ENCODE assay signal across 9 mouse cellular contexts in the genomic region with DNA sequence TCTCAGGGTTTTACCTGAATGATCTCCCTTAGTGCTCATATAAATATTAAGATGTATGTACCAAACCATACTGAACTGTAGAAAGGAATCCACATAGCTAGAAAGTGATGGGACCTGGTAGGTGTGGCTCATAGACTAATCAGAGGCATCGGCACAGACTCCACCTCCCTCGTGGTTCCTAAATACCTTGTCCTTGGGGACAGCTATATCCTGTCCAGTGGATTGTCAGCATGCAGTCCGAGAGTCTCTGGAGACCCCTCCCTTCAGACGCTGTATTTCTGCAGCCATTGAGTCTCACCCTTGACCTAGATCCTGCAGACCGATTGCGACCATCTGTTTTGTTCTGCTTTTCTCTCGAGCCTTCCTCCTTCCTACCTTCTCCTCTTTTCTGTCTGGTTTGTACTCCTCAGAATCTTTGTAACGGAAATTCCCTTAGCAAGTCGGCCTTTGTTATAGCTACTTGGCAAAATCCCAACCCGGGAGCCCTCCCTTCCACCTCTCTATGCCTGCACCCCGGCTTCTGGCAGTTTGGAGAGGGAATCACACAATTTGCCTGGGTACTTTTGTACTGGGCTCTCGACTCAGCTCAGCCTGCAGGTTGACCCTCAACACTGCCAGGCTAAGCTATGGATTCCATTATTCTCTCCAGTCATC. TPM values are rescaled to one million over a fixed set of nuclear protein-coding genes. Genes with fewer than 3 reads are reported as not detected.
DNase-seq lines count a peak whose midpoint lies in the region; ATAC-seq lines count a peak whose summit lies in the region.
"Had no signal": no experiment of that assay in that cellular context is flagged by ENCODE, and none has a peak within 500 bp of the region (broad histone marks: within the 10 kb centered on the region; RNA-seq: fewer than 3 reads in every experiment).

No protein-coding gene starts in this region.

- H3K9me3 ChIP-seq in kidney, embryonic 15.5 days (replicated peaks): no peaks in the 10 kb centered on the region
- H3K9me3 ChIP-seq in kidney, embryonic 14.5 days (ENCODE audit: control insufficient read depth, low read length): no peaks in the 10 kb centered on the region
- no peaks in the 10 kb centered on the region for H3K9me3 ChIP-seq in forebrain, embryonic 13.5 days (replicated peaks)
- H3K9me3 ChIP-seq in limb, embryonic 10.5 days (replicated peaks): no peaks in the 10 kb centered on the region
- H3K9me3 ChIP-seq: megakaryocyte, embryonic 14.5 days had no signal

- no peak overlapping the region for H3K9ac ChIP-seq in kidney, embryonic 15.5 days
- H3K9ac ChIP-seq in kidney, embryonic 14.5 days (ENCODE audit: low read depth, low read length): no peak overlapping the region
- H3K9ac ChIP-seq in forebrain, embryonic 13.5 days: no peak overlapping the region

- peak overlapping the region; percentile 29; the same call in 1 of the 2 replicates for H3K27ac ChIP-seq in kidney, embryonic 15.5 days
- no peak overlapping the region for H3K27ac ChIP-seq in kidney, embryonic 14.5 days (ENCODE audit: low read depth, low read length)
- no peak overlapping the region; the same call in 1 of the 2 replicates for H3K27ac ChIP-seq in forebrain, embryonic 13.5 days
- 0 out of 2 replicates have a peak overlapping the region, but pooled peaks have one; percentile 27 for H3K27ac ChIP-seq in limb, embryonic 10.5 days

- peak; percentile 35 for DNase-seq in adrenal gland, postnatal 10 days
- no peak for DNase-seq in adrenal gland, adult 18-20 months (ENCODE audit: low spot score in 2 of 2)
- no peak for DNase-seq in limb, embryonic 10.5 days (ENCODE audit: low spot score)
- DNase-seq in right cerebral cortex, postnatal 4 days: no peak
- DNase-seq in spleen, postnatal 14 days (ENCODE audit: low spot score in 2 of 2): no peak

- peaks cover 44% of the 10 kb centered on the region for H3K4me1 ChIP-seq in kidney, embryonic 15.5 days
- peaks cover 37% of the 10 kb centered on the region for H3K4me1 ChIP-seq in kidney, embryonic 14.5 days (ENCODE audit: control insufficient read depth, insufficient read depth, low read length)
- H3K4me1 ChIP-seq in forebrain, embryonic 13.5 days: peaks cover 25% of the 10 kb centered on the region
- H3K4me1 ChIP-seq in limb, embryonic 10.5 days: peaks cover 34% of the 10 kb centered on the region

- H3K4me2 ChIP-seq in kidney, embryonic 15.5 days: peak overlapping the region; percentile 5; the same call in 1 of the 2 replicates
- no peak overlapping the region for H3K4me2 ChIP-seq in kidney, embryonic 14.5 days (replicated peaks; ENCODE audit: low read depth, low read length)
- no peak overlapping the region for H3K4me2 ChIP-seq in forebrain, embryonic 13.5 days

- 40% methylated on average over 12 of the region's 12 CpGs for WGBS in kidney, embryonic 15.5 days
- WGBS in kidney, embryonic 14.5 days: 41% methylated on average over 12 of the region's 12 CpGs
- 39% methylated on average over 12 of the region's 12 CpGs for WGBS in forebrain, embryonic 13.5 days
- 73% methylated on average over 12 of the region's 12 CpGs for WGBS in limb, embryonic 10.5 days

- no peak overlapping the region for H3K4me3 ChIP-seq in kidney, embryonic 15.5 days (replicated peaks)
- no peak overlapping the region for H3K4me3 ChIP-seq in kidney, embryonic 14.5 days (ENCODE audit: low read length)
- H3K4me3 ChIP-seq in forebrain, embryonic 13.5 days: no peak overlapping the region
- no peak overlapping the region for H3K4me3 ChIP-seq in limb, embryonic 10.5 days
- H3K4me3 ChIP-seq: megakaryocyte, embryonic 14.5 days had no signal

- ATAC-seq in kidney, embryonic 15.5 days (replicated peaks; ENCODE audit: low FRiP score): no peak
- no peak for ATAC-seq in kidney, embryonic 14.5 days (ENCODE audit: low FRiP score, low TSS enrichment)
- ATAC-seq in forebrain, embryonic 13.5 days: peak; percentile 10; the same call in 1 of the 2 replicates

- no peaks in the 10 kb centered on the region for H3K36me3 ChIP-seq in kidney, embryonic 15.5 days
- H3K36me3 ChIP-seq in kidney, embryonic 14.5 days (ENCODE audit: control insufficient read depth, insufficient read depth, low read length): no peaks in the 10 kb centered on the region
- H3K36me3 ChIP-seq in forebrain, embryonic 13.5 days (ENCODE audit: poor library complexity, severe bottlenecking): no peaks in the 10 kb centered on the region
- H3K36me3 ChIP-seq in limb, embryonic 10.5 days: no peaks in the 10 kb centered on the region

- H3K27me3 ChIP-seq in kidney, embryonic 15.5 days: no peaks in the 10 kb centered on the region
- H3K27me3 ChIP-seq in kidney, embryonic 14.5 days (ENCODE audit: control insufficient read depth, insufficient read depth, low read length): no peaks in the 10 kb centered on the region
- no peaks in the 10 kb centered on the region for H3K27me3 ChIP-seq in forebrain, embryonic 13.5 days
- H3K27me3 ChIP-seq in limb, embryonic 10.5 days (ENCODE audit: low read depth, poor library complexity, severe bottlenecking): no peaks in the 10 kb centered on the region

RNA-seq across cellular contexts. Expression of gene Bcl2l11, which starts 50.7 kb away (rescaled TPM):
- 10 to 100 TPM; 24.4 to 34.9 TPM for total RNA-seq in adrenal gland, postnatal 10 days (2021)
- total RNA-seq in adrenal gland, adult 18-20 months (2021): 10 to 100 TPM; 10.7 to 23.0 TPM
- polyA plus RNA-seq in kidney, embryonic 15.5 days (2015; fragmentation: Nextera tagmentation; extraction: Ambion mirVana): 28.7 and 29.8 TPM in 2 replicates
- 20.0 and 31.6 TPM in 2 replicates for polyA plus RNA-seq in kidney, embryonic 14.5 days (2014; fragmentation: Nextera tagmentation; extraction: Ambion mirVana)
- 11.0 and 12.1 TPM in 2 replicates for polyA plus RNA-seq in forebrain, embryonic 13.5 days (2015; fragmentation: Nextera tagmentation; extraction: Ambion mirVana)
- polyA plus RNA-seq in limb, embryonic 10.5 days (2016; fragmentation: Nextera tagmentation; extraction: Ambion mirVana): 28.4 and 35.9 TPM in 2 replicates

Comparison
In these comparisons a context has a peak if more than half of its experiments do, and no peak if none do; other contexts are left out.
1. H3K27ac ChIP-seq: peak in kidney, embryonic 15.5 days (single experiment) and limb, embryonic 10.5 days (single experiment); none in kidney, embryonic 14.5 days (single experiment) and forebrain, embryonic 13.5 days (single experiment).